Mouse (Mus musculus) lung, embryonic 16.5 days (tissue): ENCODE results near the gene Slc8a1. TPM values are rescaled to one million over a fixed set of nuclear protein-coding genes. Genes with fewer than 3 reads are reported as not detected.

Source experiments
- ATAC-seq: fragments of 200-750 bp; cut with Nextera tagmentation; 2 replicates; pipeline ENCODE4 v1.8.0; 2017; ENCODE audit warnings: low read depth, mild to moderate bottlenecking, moderate library complexity
- H3K27ac ChIP-seq: fragments of 300-500 bp; sonication (generic); 2 replicates; pipeline ENCODE4 v1.5.1; 2014; ENCODE audit warnings: mild to moderate bottlenecking, control low read depth, low read length
- H3K27me3 ChIP-seq: fragments of 300-500 bp; sonication (generic); 2 replicates; pipeline ENCODE4 v1.6.1; 2014; ENCODE audit warnings: low read depth, low read length, mixed read lengths; ENCODE audit not compliant: control insufficient read depth, insufficient read depth
- H3K36me3 ChIP-seq: fragments of 300-500 bp; sonication (generic); 2 replicates; pipeline ENCODE4 v1.6.1; 2014; ENCODE audit warnings: low read length; ENCODE audit not compliant: control insufficient read depth, insufficient read depth
- H3K4me1 ChIP-seq: fragments of 300-500 bp; sonication (generic); replicated peaks from 2 replicates; pipeline ENCODE4 v1.6.1; 2014; ENCODE audit warnings: low read length, mixed read lengths; ENCODE audit not compliant: control insufficient read depth, insufficient read depth
- H3K4me2 ChIP-seq: fragments of 300-500 bp; sonication (generic); 2 replicates; pipeline ENCODE4 v1.6.1; 2014; ENCODE audit warnings: low read depth, low read length, control low read depth
- H3K4me3 ChIP-seq: fragments of 300-500 bp; sonication (generic); 2 replicates; pipeline ENCODE4 v1.5.1; 2014; ENCODE audit warnings: mild to moderate bottlenecking, low read length, control low read depth
- H3K9ac ChIP-seq: fragments of 300-500 bp; sonication (generic); 2 replicates; pipeline ENCODE4 v1.6.1; 2014; ENCODE audit warnings: low read length, control low read depth
- H3K9me3 ChIP-seq: fragments of 300-500 bp; sonication (generic); 2 replicates; pipeline ENCODE4 v1.6.1; 2016; ENCODE audit warnings: low read length; ENCODE audit not compliant: control insufficient read depth
- WGBS: fragments of 180-500 bp; shearing (Covaris S2); extraction: QIAGEN DNeasy Blood & Tissue Kit; methylation state at CpG from one replicate; pipeline ENCODE4 v1.1.7; 2014; 5-methylcytosine and 5-hydroxymethylcytosine counted together
- polyA plus RNA-seq: library from polyadenylated mRNA; unstranded; fragments of >200 nt; fragmentation: Nextera tagmentation; extraction: Ambion mirVana; gene quantifications from 2 replicates; pipeline ENCODE4 v1.2.1, GENCODE M21; 2015

Slc8a1 gene
- polyA plus RNA-seq, 1 experiment from 2014 or later = 5.8 TPM

DNA sequence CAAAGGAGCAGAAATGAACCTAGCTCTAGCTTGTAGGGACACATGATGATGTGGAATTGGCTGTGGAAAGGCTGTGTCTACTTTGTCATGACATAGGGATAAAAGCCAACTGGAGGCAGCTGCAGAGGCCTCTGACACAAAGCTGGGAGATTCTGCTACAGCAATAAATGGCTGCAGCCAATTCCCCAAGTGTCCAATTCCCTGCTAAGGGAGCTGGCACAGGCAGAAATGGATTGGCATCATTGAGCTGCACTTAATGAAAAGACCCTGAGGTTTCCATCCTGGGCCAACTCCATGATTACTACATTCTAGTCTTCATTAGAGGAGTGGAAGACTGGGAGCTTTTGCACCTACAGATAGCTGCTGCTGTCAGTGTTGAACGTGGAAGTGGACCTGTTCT lies 251.8 kb downstream of the Slc8a1 start:
- 82% methylated on average over 1 of the region's 1 CpGs for WGBS
- Histone ChIP-seq H3K4me1 (no peaks in the 10 kb centered on the region), H3K27ac (no peak overlapping the region), H3K9me3 (no peaks in the 10 kb centered on the region), H3K27me3 (no peaks in the 10 kb centered on the region), H3K4me2 (no peak overlapping the region), H3K9ac (no peak overlapping the region), H3K36me3 (no peaks in the 10 kb centered on the region), H3K4me3 (no peak overlapping the region)
- ATAC-seq = no peak

DNA sequence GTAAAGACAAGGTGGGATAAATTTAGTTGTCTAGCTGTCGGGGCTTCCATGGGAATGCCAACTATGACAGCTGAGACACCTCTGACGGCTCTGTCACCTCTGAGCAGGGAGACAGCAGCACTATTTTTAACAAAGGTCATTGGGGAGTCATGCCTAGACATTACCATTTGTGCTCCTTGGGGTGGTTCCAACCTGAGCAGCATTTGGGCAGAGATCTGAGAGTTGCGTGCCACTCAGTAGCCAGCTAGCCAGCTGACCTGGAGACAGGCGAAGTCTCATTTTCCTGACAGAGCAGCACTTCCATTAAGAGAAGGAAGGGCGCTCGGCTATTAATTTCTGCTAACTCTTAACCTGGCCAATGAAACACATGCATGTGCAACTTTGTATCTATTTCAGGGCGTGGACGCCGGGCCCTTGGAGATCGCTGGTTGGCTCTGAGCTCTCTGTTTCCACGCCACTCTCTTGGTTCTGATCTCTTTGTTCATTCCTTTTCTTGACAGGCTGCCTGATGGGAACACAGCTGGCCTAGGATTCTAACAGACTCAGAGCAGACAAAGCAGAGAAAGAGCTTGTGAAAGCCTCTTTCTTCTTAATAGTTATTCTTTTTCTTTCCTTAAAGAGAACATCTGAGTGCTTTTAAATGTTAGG lies 256.2 kb downstream of the Slc8a1 start:
- no peak overlapping the region for H3K9ac ChIP-seq
- no peak overlapping the region for H3K4me3 ChIP-seq
- H3K36me3 ChIP-seq = no peaks in the 10 kb centered on the region
- peaks cover 10% of the 10 kb centered on the region for H3K4me1 ChIP-seq
- H3K9me3 ChIP-seq = no peaks in the 10 kb centered on the region
- WGBS = 82% methylated on average over 11 of the region's 11 CpGs
- H3K4me2 ChIP-seq = no peak overlapping the region
- no peaks in the 10 kb centered on the region for H3K27me3 ChIP-seq
- no peak overlapping the region for H3K27ac ChIP-seq
- no peak for ATAC-seq

DNA sequence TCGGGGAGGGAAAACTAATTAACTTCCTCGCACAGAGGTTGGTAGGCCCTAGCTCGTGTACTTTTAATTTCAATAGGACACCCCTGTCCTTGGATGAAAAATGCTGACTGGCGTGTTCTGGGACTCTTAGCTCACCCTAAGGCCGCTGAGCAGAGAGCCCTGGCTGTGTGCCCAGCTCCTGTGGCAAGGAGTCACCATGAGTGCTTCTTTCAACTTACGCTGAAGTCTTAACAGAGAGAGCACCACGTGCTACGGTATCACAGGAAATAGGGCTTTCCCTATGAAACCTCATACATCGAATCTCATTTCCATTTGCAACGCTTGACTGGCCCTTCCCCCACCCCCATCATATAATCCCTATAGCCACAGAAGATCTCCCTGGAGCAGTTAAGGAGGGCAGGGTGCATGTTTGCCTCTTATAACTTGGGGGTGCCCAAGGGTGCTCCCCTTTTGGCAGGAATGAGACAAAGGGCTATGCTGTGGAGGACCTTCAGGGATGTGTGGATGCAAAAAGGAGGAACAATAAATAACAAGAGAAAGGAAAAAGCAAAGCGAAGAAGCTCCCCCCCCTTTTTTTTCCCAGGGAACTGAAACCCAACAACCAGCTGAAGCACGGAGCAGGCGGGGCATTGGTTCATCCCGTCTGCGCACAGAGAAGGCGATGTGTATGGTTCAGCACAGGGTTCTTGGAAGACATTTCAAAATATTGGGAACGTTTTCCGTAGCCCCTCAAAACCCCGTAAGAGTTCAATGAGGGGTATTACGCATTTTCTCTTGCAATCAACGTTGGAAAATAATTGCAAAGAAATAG lies 257.6 kb downstream of the Slc8a1 start:
- no peak overlapping the region for H3K4me3 ChIP-seq
- 57% methylated on average over 21 of the region's 21 CpGs for WGBS
- H3K9ac ChIP-seq = no peak overlapping the region
- no peaks in the 10 kb centered on the region for H3K36me3 ChIP-seq
- no peak overlapping the region for H3K27ac ChIP-seq
- no peaks in the 10 kb centered on the region for H3K27me3 ChIP-seq
- H3K4me2 ChIP-seq = peak overlapping the region; percentile 32; the same call in 1 of the 2 replicates
- peak; percentile 95 for ATAC-seq
- no peaks in the 10 kb centered on the region for H3K9me3 ChIP-seq
- peaks cover 10% of the 10 kb centered on the region for H3K4me1 ChIP-seq

DNA sequence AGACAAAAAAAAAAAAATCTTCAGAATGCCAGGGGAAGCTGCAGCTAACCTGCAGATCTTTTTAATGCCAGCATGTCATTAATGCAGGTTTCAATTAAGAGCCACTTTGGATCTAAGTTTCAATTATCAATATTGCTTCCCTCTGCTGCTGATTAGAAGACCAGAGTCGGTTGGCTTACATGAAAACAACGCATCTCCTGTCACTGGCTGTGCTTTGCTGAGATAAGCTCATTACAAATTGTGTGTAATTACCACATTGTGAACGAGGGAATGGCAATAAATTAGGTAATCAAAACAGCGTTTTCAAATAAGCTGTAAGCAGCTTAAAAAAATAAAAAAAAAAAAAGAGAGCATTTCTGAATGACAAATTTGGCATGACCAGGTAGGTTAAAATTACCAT lies 258.4 kb downstream of the Slc8a1 start:
- Histone ChIP-seq H3K9me3 (no peaks in the 10 kb centered on the region), H3K9ac (no peak overlapping the region), H3K4me2 (0 out of 2 replicates have a peak overlapping the region, but pooled peaks have one; percentile 32), H3K4me1 (peaks cover 10% of the 10 kb centered on the region), H3K4me3 (no peak overlapping the region), H3K36me3 (no peaks in the 10 kb centered on the region), H3K27me3 (no peaks in the 10 kb centered on the region), H3K27ac (no peak overlapping the region)
- ATAC-seq = no peak
- whole genome bisulfite sequencing = 56% methylated on average over 4 of the region's 4 CpGs

DNA sequence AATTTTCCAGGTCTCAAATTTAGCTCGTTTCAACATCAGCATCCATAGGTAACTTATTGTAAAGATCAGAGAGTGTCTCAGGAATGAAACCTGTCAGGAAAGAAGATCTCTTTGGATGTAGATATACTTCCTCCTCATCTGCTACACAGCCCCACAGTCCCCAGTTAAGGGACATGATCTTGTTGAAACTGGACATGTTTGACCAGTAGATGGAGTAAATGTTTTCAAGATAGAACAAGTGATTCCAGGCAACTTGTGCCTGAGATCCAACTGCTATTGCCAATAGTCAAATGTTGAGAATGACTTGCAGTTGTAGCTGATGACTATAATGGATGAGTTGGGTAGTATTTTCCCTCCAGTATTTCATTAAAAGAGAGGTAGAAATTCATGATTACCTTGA lies 260.8 kb downstream of the Slc8a1 start:
- H3K27ac ChIP-seq = no peak overlapping the region
- H3K4me3 ChIP-seq = no peak overlapping the region
- no peak for ATAC-seq
- H3K27me3 ChIP-seq = no peaks in the 10 kb centered on the region
- 87% methylated on average over 1 of the region's 1 CpGs for WGBS
- H3K9me3 ChIP-seq = no peaks in the 10 kb centered on the region
- no peak overlapping the region for H3K4me2 ChIP-seq
- no peaks in the 10 kb centered on the region for H3K36me3 ChIP-seq
- H3K9ac ChIP-seq = no peak overlapping the region
- peaks cover 10% of the 10 kb centered on the region for H3K4me1 ChIP-seq

DNA sequence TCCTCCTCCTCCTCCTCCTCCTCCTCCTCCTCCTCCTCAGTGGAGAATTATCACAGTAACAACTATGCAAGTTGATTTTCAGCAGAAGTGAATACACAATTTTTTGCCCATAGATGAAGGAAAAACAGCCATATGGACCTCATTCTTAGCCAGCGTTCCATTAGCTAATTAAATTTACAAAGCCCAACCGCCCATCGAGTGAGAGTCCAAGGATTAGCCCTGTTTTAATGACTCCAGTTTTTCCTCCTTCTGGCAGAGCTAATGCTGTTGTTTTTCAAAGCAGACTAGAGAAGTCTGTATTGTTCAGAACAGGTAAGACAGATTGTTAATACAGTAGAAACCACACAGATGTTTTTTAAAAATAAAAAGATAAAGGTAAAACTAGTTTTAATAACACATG lies 264.8 kb downstream of the Slc8a1 start:
- ATAC-seq = no peak
- H3K4me3 ChIP-seq = no peak overlapping the region
- no peaks in the 10 kb centered on the region for H3K27me3 ChIP-seq
- H3K4me2 ChIP-seq = no peak overlapping the region
- WGBS = 76% methylated on average over 3 of the region's 3 CpGs
- H3K36me3 ChIP-seq = no peaks in the 10 kb centered on the region
- no peaks in the 10 kb centered on the region; the same call in 1 of the 2 replicates for H3K4me1 ChIP-seq
- no peak overlapping the region for H3K9ac ChIP-seq
- no peaks in the 10 kb centered on the region for H3K9me3 ChIP-seq
- no peak overlapping the region for H3K27ac ChIP-seq

DNA sequence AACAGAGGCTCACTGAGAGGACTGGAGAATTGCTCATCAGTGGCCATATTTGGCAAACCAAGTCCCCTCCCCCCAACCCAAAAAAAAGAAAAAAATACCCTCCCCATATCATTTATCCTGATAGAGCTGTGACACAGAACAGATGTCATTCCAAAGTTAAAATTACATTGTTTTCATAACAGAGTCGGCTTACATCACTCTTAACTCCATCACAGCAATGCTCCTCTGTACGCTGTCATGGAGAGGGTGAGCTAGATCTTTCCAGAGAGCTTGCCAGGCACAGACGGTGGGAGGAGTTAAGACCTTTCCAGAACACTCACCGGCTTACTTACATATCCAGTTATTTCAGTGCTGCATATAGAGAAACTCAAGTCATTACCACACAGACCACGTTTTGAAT lies 269.2 kb downstream of the Slc8a1 start:
- 38% methylated on average over 5 of the region's 5 CpGs for WGBS
- Histone ChIP-seq H3K9ac (no peak overlapping the region), H3K27me3 (no peaks in the 10 kb centered on the region), H3K27ac (peak overlapping the region; percentile 24; the same call in 1 of the 2 replicates), H3K4me3 (no peak overlapping the region), H3K4me2 (no peak overlapping the region), H3K36me3 (no peaks in the 10 kb centered on the region), H3K4me1 (no peaks in the 10 kb centered on the region; the same call in 1 of the 2 replicates), H3K9me3 (no peaks in the 10 kb centered on the region)
- ATAC-seq = peak; percentile 92

DNA sequence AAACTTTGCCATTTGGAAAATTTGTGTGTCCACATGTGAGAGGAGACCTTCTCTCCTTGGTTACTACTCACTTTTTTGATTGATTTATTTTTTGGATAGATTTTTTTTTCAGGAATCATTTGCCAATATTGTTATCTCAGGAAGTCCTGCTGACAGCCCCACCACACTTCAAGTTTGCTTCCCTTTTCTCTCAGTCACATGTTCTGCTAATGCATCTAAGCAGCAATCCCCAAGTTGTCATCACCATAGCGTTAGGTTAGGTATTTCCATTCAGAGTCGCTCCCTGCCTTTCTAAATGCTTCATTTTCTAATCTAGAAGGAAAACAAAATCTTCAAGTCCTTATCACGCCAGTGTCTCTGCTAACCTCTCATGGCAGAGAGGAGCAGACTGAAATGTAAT lies 278.8 kb downstream of the Slc8a1 start:
- WGBS = 60% methylated on average over 3 of the region's 3 CpGs

DNA sequence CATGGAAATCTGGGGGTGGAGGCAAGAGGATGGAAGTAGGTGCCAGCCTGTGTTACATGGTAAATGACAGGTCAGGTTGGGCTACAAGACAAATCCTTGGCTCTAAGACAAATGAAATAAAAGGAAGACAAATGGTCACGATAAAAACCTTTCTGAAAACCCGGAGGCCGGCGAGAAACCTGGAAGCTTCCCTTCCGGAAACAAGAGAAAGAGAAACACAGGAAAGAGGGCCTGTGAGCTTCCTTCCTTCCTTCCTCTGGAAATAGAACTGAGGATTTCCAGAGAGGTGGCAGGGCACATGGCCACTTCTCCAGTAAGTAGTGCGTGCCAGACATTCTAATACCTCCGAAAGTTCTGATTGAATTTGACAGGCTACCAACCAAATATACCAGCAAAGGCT lies 282.2 kb downstream of the Slc8a1 start:
- H3K27ac ChIP-seq = no peak overlapping the region
- H3K9me3 ChIP-seq = no peaks in the 10 kb centered on the region
- H3K27me3 ChIP-seq = no peaks in the 10 kb centered on the region
- 70% methylated on average over 7 of the region's 7 CpGs for WGBS
- H3K4me1 ChIP-seq = no peaks in the 10 kb centered on the region
- H3K9ac ChIP-seq = no peak overlapping the region
- H3K36me3 ChIP-seq = no peaks in the 10 kb centered on the region
- no peak for ATAC-seq
- no peak overlapping the region for H3K4me3 ChIP-seq
- no peak overlapping the region for H3K4me2 ChIP-seq

More for the DNA sequence above, 278.8 kb downstream of the Slc8a1 start:
- Histone ChIP-seq H3K9me3 (no peaks in the 10 kb centered on the region), H3K4me2 (no peak overlapping the region), H3K4me1 (no peaks in the 10 kb centered on the region), H3K27me3 (no peaks in the 10 kb centered on the region), H3K27ac (no peak overlapping the region), H3K9ac (no peak overlapping the region), H3K4me3 (no peak overlapping the region), H3K36me3 (no peaks in the 10 kb centered on the region)
- no peak for ATAC-seq
